Mouse (Mus musculus) bone marrow, adult 2 months (tissue): ENCODE data around the gene Ankrd44. TPM values are rescaled to one million over a fixed set of nuclear protein-coding genes. Genes with fewer than 3 reads are reported as not detected.

Experiments
- H3K27ac ChIP-seq: fragments of 200-500 bp; 2 replicates; pipeline ENCODE4 v1.5.1; 2012; ENCODE audit warnings: low read depth, mild to moderate bottlenecking, control low read depth, inconsistent platforms, low read length; ENCODE audit not compliant: control insufficient read depth, poor library complexity, insufficient read depth
- H3K4me1 ChIP-seq: fragments of 200-500 bp; 2 replicates; pipeline ENCODE4 v1.6.1; 2011; ENCODE audit warnings: low read length; ENCODE audit not compliant: control insufficient read depth, insufficient read depth
- H3K4me3 ChIP-seq: fragments of 200-500 bp; replicated peaks from 2 replicates; pipeline ENCODE3; 2011; ENCODE audit warnings: mild to moderate bottlenecking, low read depth, low read length, control low read depth; ENCODE audit not compliant: control insufficient read depth
- CTCF ChIP-seq: fragments of 200-500 bp; IDR thresholded peaks from 2 replicates; pipeline ENCODE4 v1.5.1; 2011; ENCODE audit warnings: low read length, control low read depth; ENCODE audit not compliant: control insufficient read depth, insufficient read depth
- POLR2A ChIP-seq: fragments of 200-500 bp; IDR thresholded peaks from 2 replicates; pipeline ENCODE4 v1.6.1; 2011; ENCODE audit warnings: low read depth, mild to moderate bottlenecking, control low read depth, low read length, borderline replicate concordance; ENCODE audit not compliant: control insufficient read depth
- WGBS: fragments of 180-500 bp; shearing (Covaris S2); methylation state at CpG from one replicate; pipeline ENCODE4 v1.1.7; 2018; 5-methylcytosine and 5-hydroxymethylcytosine counted together
- polyA plus RNA-seq: library from polyadenylated mRNA; stranded (reverse); fragments of >200 nt; gene quantifications from 2 replicates; pipeline ENCODE4 v1.2.4, GENCODE M21; 2011; ENCODE audit warnings: low replicate concordance; ENCODE audit not compliant: missing spikeins, insufficient read depth, insufficient read length

The Ankrd44 gene
- polyA plus RNA-seq, 1 experiment = 47.3 TPM

- Histone ChIP-seq H3K4me3 (no peak overlapping the region), H3K27ac (no peak overlapping the region), H3K4me1 (peaks cover 4% of the 10 kb centered on the region; the same call in 1 of the 2 replicates)
- TF ChIP-seq POLR2A (no peak), CTCF (no peak)
- 81% methylated on average over 6 of the region's 6 CpGs for WGBS
These were observed 96.0 kb downstream of the Ankrd44 start for GRCm38 (mm10) chr1:54830223-54830622.

- Histone ChIP-seq H3K4me3 (no peak overlapping the region), H3K4me1 (peaks cover 4% of the 10 kb centered on the region; the same call in 1 of the 2 replicates), H3K27ac (no peak overlapping the region)
- WGBS = 81% methylated on average over 5 of the region's 5 CpGs
- no peak for TF ChIP-seq POLR2A
- no peak for TF ChIP-seq CTCF
These were observed 96.4 kb downstream of the Ankrd44 start for GRCm38 (mm10) chr1:54829681-54830213.

GRCm38 (mm10) chr1:54827827-54828226 lies 98.4 kb downstream of the Ankrd44 start:
- Histone ChIP-seq H3K27ac (no peak overlapping the region), H3K4me1 (peaks cover 4% of the 10 kb centered on the region; the same call in 1 of the 2 replicates), H3K4me3 (no peak overlapping the region)
- 28% methylated on average over 8 of the region's 8 CpGs for WGBS
- TF ChIP-seq POLR2A = no peak
- no peak for TF ChIP-seq CTCF

GRCm38 (mm10) chr1:54827351-54827750 lies 98.8 kb downstream of the Ankrd44 start:
- TF ChIP-seq CTCF = no peak
- TF ChIP-seq POLR2A = no peak
- Histone ChIP-seq H3K4me3 (no peak overlapping the region), H3K27ac (no peak overlapping the region), H3K4me1 (peaks cover 4% of the 10 kb centered on the region; the same call in 1 of the 2 replicates)
- 78% methylated on average over 3 of the region's 3 CpGs for WGBS

- WGBS = 67% methylated on average over 4 of the region's 4 CpGs
These were observed 99.7 kb downstream of the Ankrd44 start for GRCm38 (mm10) chr1:54826426-54826986.

GRCm38 (mm10) chr1:54825718-54826425 lies 100.3 kb downstream of the Ankrd44 start:
- whole genome bisulfite sequencing = 62% methylated on average over 6 of the region's 6 CpGs
- Histone ChIP-seq H3K27ac (no peak overlapping the region), H3K4me3 (no peak overlapping the region), H3K4me1 (peaks cover 4% of the 10 kb centered on the region; the same call in 1 of the 2 replicates)
- no peak for TF ChIP-seq POLR2A
- TF ChIP-seq CTCF = no peak

More at GRCm38 (mm10) chr1:54826426-54826986, 99.7 kb downstream of the Ankrd44 start:
- no peak overlapping the region for H3K27ac ChIP-seq
- TF ChIP-seq CTCF (no peak), POLR2A (no peak)
- H3K4me3 ChIP-seq = no peak overlapping the region
- H3K4me1 ChIP-seq = peaks cover 4% of the 10 kb centered on the region; the same call in 1 of the 2 replicates

GRCm38 (mm10) chr1:54824106-54824808 lies 101.9 kb downstream of the Ankrd44 start:
- Histone ChIP-seq H3K27ac (no peak overlapping the region), H3K4me1 (peaks cover under 1% of the 10 kb centered on the region; the same call in 1 of the 2 replicates), H3K4me3 (no peak overlapping the region)
- WGBS = 69% methylated on average over 14 of the region's 14 CpGs
- TF ChIP-seq POLR2A = no peak

- Histone ChIP-seq H3K4me1 (no peaks in the 10 kb centered on the region; the same call in 1 of the 2 replicates), H3K27ac (no peak overlapping the region), H3K4me3 (no peak overlapping the region)
- TF ChIP-seq CTCF (no peak), POLR2A (no peak)
- 82% methylated on average over 1 of the region's 1 CpGs for WGBS
These were observed 104.4 kb downstream of the Ankrd44 start for GRCm38 (mm10) chr1:54821797-54822196.
